Mouse (Mus musculus) layer of hippocampus, postnatal 25 days (tissue): ENCODE data around the gene Klra7. TPM values are rescaled to one million over a fixed set of nuclear protein-coding genes. Genes with fewer than 3 reads are reported as not detected.
"Not testable (repeated sequence)": the region's sequence is repeated elsewhere in the genome, so short reads cannot be mapped to it uniquely, and the experiment has no call there.

Experiments used
- DNase-seq, 2 experiments: peaks; one replicate each; pipeline ENCODE4 v3.0.0; 2022; ENCODE audit warnings: mixed read lengths in 2 of 2, low spot score in 1 of 2; ENCODE audit errors: extremely low spot score in 1 of 2
- total RNA-seq, 2 experiments: library from RNA; stranded (reverse); gene quantifications; 2 replicates each; pipeline ENCODE4 v1.2.3; 2021

Gene Klra7
- not detected for total RNA-seq

GRCm38 (mm10) chr6:130233222-130233621 is at the start of gene Klra7:
TSS of gene Klra7 (minus strand) at chr6:130233322.
- DNase-seq, result no peak

DNA sequence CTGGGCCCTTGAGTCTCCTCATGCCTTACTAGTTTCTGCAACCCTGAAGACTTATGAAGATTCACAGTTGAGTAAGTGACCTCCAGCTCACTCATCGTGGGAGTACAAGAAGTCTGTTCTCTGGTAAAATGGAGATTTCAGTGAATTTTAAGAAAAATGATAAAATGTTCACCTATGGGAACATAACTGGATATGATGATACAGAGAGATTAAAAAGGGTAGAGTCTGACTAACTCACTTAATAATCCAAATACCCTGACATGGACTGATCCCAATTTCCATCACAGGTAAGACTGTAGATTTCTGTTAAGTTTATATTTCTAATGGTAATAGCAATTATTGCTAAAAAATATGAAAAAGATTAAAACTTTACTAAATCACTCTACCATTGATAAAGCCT is 48.7 kb upstream of the Klra7 start, which contains the start of gene Klra10:
TSS of gene Klra10 (minus strand) at position 101 of the 400 bp plus-strand sequence.
- DNase-seq, result not testable (repeated sequence)

DNA sequence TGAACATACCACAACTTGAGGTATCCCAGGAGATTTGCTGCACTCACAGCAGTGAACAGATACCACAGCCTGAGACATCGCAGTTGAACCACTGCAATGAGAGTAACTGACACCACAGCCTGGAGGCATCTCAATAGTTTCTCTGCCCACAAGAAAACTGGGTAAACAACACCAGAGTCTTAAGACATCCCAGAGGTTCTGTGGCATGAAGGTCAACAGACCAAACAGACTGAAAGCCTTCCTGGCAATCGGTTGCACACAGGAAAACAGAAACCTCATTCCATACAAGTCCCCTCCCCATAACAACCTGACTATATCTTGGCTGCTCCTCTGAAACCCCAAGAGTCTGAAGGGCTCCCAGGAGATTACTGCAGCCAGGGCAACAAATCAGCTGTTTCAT is 22.2 kb upstream of the Klra7 start:
- no peak for DNase-seq

- no peak for DNase-seq
Measured at GRCm38 (mm10) chr6:130237536-130237935, 4.4 kb upstream of the Klra7 start.

DNA sequence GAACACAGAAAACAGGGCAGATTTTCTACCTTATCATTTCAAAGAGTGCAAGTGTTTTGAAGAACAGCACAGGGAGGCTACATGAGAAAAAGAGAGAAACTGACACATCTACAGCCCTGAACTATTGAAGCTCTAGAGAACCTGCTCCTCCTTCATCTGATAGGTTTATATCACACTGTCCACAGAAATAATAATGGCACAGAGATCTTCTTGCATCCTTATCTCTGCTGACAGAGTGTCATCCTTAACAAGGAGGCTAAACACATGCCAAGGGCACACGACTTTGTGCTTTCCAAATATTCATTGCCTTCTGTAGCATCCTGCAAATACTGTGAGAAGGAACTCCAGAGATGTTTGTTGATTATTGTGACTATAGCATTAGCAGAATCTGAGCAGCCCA is 3.5 kb upstream of the Klra7 start:
- DNase-seq, result no peak

GRCm38 (mm10) chr6:130197453-130197852 is 35.7 kb downstream of the Klra7 start:
- DNase-seq, result not testable (repeated sequence)

GRCm38 (mm10) chr6:130193012-130193411 is 40.1 kb downstream of the Klra7 start, which contains the start of gene Klra9:
TSS of gene Klra9 (minus strand) at chr6:130193112.
- DNase-seq, result not testable (repeated sequence)

Other genes starting within 250 kb of the Klra7 start
- not detected for gene Klra6, start 206.4 kb downstream of the Klra7 start, total RNA-seq
- gene Klra4, start 166.1 kb downstream of the Klra7 start, total RNA-seq, result not detected
- not detected for gene Klra8, start 103.4 kb downstream of the Klra7 start, total RNA-seq
- gene Klra9, start 40.2 kb downstream of the Klra7 start, total RNA-seq, result not detected
- not detected for gene Klra10, start 48.6 kb upstream of the Klra7 start, total RNA-seq
- not detected for gene Klra3, start 104.3 kb upstream of the Klra7 start, total RNA-seq
- not detected for gene Klra1, start 153.6 kb upstream of the Klra7 start, total RNA-seq